Mouse (Mus musculus): ENCODE results near the gene Ppp1r1c.

GRCm38 (mm10) chr2:79774372-79774771, 66.8 kb downstream of the Ppp1r1c start:
- no peak for TF ChIP-seq CTCF (IDR thresholded peaks at IDR 0.05; ENCODE audit: control insufficient read depth, insufficient read depth, insufficient read length)
- no peak for TF ChIP-seq MAX (IDR thresholded peaks at IDR 0.05)
- no peak for TF ChIP-seq USF1 (IDR thresholded peaks at IDR 0.05; ENCODE audit: low read depth)
